Mouse (Mus musculus): ENCODE data around the gene B3glct.

Gene B3glct

GRCm38 (mm10) chr5:149751861-149752260 lies 73.8 kb downstream of the B3glct start:
- peak; percentile 53 for DNase-seq

GRCm38 (mm10) chr5:149753073-149753472 lies 75.0 kb downstream of the B3glct start:
- DNase-seq: peak; percentile 55

GRCm38 (mm10) chr5:149767116-149767515 lies 89.1 kb downstream of the B3glct start:
- DNase-seq: no peak

- peak; percentile 11 for DNase-seq
Observed at GRCm38 (mm10) chr5:149767651-149768301, 89.7 kb downstream of the B3glct start.

- DNase-seq: peak; percentile 63
Observed at GRCm38 (mm10) chr5:149769666-149770065, 91.6 kb downstream of the B3glct start.

GRCm38 (mm10) chr5:149776038-149776437 lies 98.0 kb downstream of the B3glct start:
- DNase-seq: peak; percentile 4

GRCm38 (mm10) chr5:149779740-149780139 lies 101.7 kb downstream of the B3glct start:
- peak; percentile 41 for DNase-seq

GRCm38 (mm10) chr5:149780411-149780810 lies 102.4 kb downstream of the B3glct start:
- DNase-seq: peak; percentile 85

GRCm38 (mm10) chr5:149790087-149790486 lies 112.1 kb downstream of the B3glct start:
- DNase-seq: peak; percentile 90

GRCm38 (mm10) chr5:149810071-149810470 lies 132.0 kb downstream of the B3glct start:
- no peak for DNase-seq

- no peak for DNase-seq
Observed at GRCm38 (mm10) chr5:149811835-149812234, 133.8 kb downstream of the B3glct start.
